Mouse (Mus musculus) MEL (cell line): ENCODE data around the gene Ermn. TPM values are rescaled to one million over a fixed set of nuclear protein-coding genes. Genes with fewer than 3 reads are reported as not detected.

Experiments used
- DNase-seq: peaks from one replicate; pipeline ENCODE4 v3.0.0; 2011; ENCODE audit warnings: low read depth, low spot score
- H3K27ac ChIP-seq: 2 replicates; pipeline ENCODE4 v1.5.1; 2012; ENCODE audit warnings: low read depth, mild to moderate bottlenecking, control low read depth, low read length, moderate library complexity; ENCODE audit not compliant: control insufficient read depth
- H3K27me3 ChIP-seq, 2 experiments: fragments of 150-350 bp in 1 of 2; sonication (generic) in 1 of 2; 2 replicates each; pipeline ENCODE4 v1.6.1; 2012; ENCODE audit warnings: low read length in 2 of 2, mild to moderate bottlenecking in 2 of 2, improper control_type of control experiment in 1 of 2, moderate library complexity in 1 of 2; ENCODE audit not compliant: insufficient read depth in 2 of 2, control insufficient read depth in 1 of 2
- H3K36me3 ChIP-seq, 2 experiments: 2 replicates each; pipeline ENCODE4 v1.6.1; 2012 to 2014; ENCODE audit warnings: low read length in 2 of 2, improper control_type of control experiment in 1 of 2, inconsistent platforms in 1 of 2, mild to moderate bottlenecking in 1 of 2; ENCODE audit not compliant: insufficient read depth in 2 of 2, control insufficient read depth in 1 of 2
- H3K4me1 ChIP-seq, 2 experiments: fragments of 150-350 bp in 1 of 2; sonication (generic) in 1 of 2; 2 replicates each; pipeline ENCODE4 v1.6.1; 2012; ENCODE audit warnings: low read length in 2 of 2, improper control_type of control experiment in 1 of 2, mild to moderate bottlenecking in 1 of 2; ENCODE audit not compliant: insufficient read depth in 2 of 2, control insufficient read depth in 1 of 2
- H3K4me3 ChIP-seq, 2 experiments: fragments of 150-350 bp in 1 of 2; sonication (generic) in 1 of 2; 2 replicates each; pipeline ENCODE4 v1.5.1; 2012; ENCODE audit warnings: low read depth in 2 of 2, low read length in 2 of 2, mild to moderate bottlenecking in 2 of 2, moderate library complexity in 2 of 2, control low read depth in 1 of 2, improper control_type of control experiment in 1 of 2; ENCODE audit not compliant: control insufficient read depth in 1 of 2, insufficient read depth in 1 of 2
- H3K79me2 ChIP-seq: 2 replicates; pipeline ENCODE4 v1.6.1; 2012; ENCODE audit warnings: mild to moderate bottlenecking, low read length, moderate library complexity; ENCODE audit not compliant: control insufficient read depth, poor library complexity, insufficient read depth
- H3K9ac ChIP-seq: 2 replicates; pipeline ENCODE4 v1.6.1; 2012; ENCODE audit warnings: low read depth, mild to moderate bottlenecking, control low read depth, low read length, moderate library complexity; ENCODE audit not compliant: control insufficient read depth, poor library complexity, severe bottlenecking
- H3K9me3 ChIP-seq: fragments of 150-350 bp; sonication (generic); replicated peaks from 2 replicates; pipeline ENCODE4 v1.6.1; 2012; ENCODE audit warnings: mild to moderate bottlenecking, low read length, improper control_type of control experiment, moderate library complexity; ENCODE audit not compliant: insufficient read depth
- CHD2 ChIP-seq: IDR thresholded peaks from 2 replicates; pipeline ENCODE4 v1.6.1; 2011; ENCODE audit warnings: low read length, improper control_type of control experiment
- CTCF ChIP-seq, 3 experiments: IDR thresholded peaks in 2 of 3; conservative IDR thresholded peaks in 1 of 3; 2 replicates each; pipeline ENCODE4 v1.5.1; 2011 to 2012; ENCODE audit warnings: low read length in 3 of 3, low read depth in 2 of 3, mild to moderate bottlenecking in 2 of 3, improper control_type of control experiment in 1 of 3, inconsistent platforms in 1 of 3, mixed read lengths in 1 of 3, moderate library complexity in 1 of 3; ENCODE audit not compliant: control insufficient read depth in 1 of 3, insufficient read depth in 1 of 3, poor library complexity in 1 of 3, severe bottlenecking in 1 of 3
- E2F4 ChIP-seq: IDR thresholded peaks from 2 replicates; pipeline ENCODE4 v1.6.1; 2011; ENCODE audit warnings: low read depth, low read length, improper control_type of control experiment, borderline replicate concordance
- GABPA ChIP-seq: IDR thresholded peaks from 2 replicates; pipeline ENCODE4 v1.6.1; 2012; ENCODE audit warnings: low read depth, mild to moderate bottlenecking, inconsistent platforms, low read length, improper control_type of control experiment, moderate library complexity
- MAFK ChIP-seq: IDR thresholded peaks from 2 replicates; pipeline ENCODE4 v1.6.1; 2011; ENCODE audit warnings: low read depth, mild to moderate bottlenecking, low read length, improper control_type of control experiment, borderline replicate concordance
- MAX ChIP-seq: IDR thresholded peaks from 2 replicates; pipeline ENCODE4 v1.6.1; 2011; ENCODE audit warnings: low read length, improper control_type of control experiment
- MAZ ChIP-seq: IDR thresholded peaks from 2 replicates; pipeline ENCODE4 v1.6.1; 2012; ENCODE audit warnings: low read depth, mild to moderate bottlenecking, inconsistent platforms, low read length, improper control_type of control experiment
- MXI1 ChIP-seq: IDR thresholded peaks from 2 replicates; pipeline ENCODE4 v1.6.1; 2011; ENCODE audit warnings: mild to moderate bottlenecking, low read depth, low read length, improper control_type of control experiment
- MYB ChIP-seq: IDR thresholded peaks from 2 replicates; pipeline ENCODE4 v1.6.1; 2011; ENCODE audit warnings: mild to moderate bottlenecking, low read depth, low read length, improper control_type of control experiment
- MYC ChIP-seq: IDR thresholded peaks from 2 replicates; pipeline ENCODE4 v1.6.1; 2011; ENCODE audit warnings: low read depth, mild to moderate bottlenecking, low read length, improper control_type of control experiment, moderate library complexity
- NELFE ChIP-seq: IDR thresholded peaks from 2 replicates; pipeline ENCODE4 v1.6.1; 2011; ENCODE audit warnings: low read depth, low read length, improper control_type of control experiment
- POLR2A ChIP-seq, 2 experiments: IDR thresholded peaks; 2 replicates each; pipeline ENCODE4 v1.6.1; 2011 to 2012; ENCODE audit warnings: low read length in 2 of 2, mild to moderate bottlenecking in 2 of 2, control low read depth in 1 of 2, improper control_type of control experiment in 1 of 2, low read depth in 1 of 2, moderate library complexity in 1 of 2; ENCODE audit not compliant: control insufficient read depth in 1 of 2, insufficient read depth in 1 of 2, poor library complexity in 1 of 2
- POLR2AphosphoS5 ChIP-seq: IDR thresholded peaks from 2 replicates; pipeline ENCODE4 v1.6.1; 2012; ENCODE audit warnings: low read depth, borderline replicate concordance, mild to moderate bottlenecking, inconsistent platforms, low read length, moderate library complexity, mixed read lengths
- RAD21 ChIP-seq: IDR thresholded peaks from 2 replicates; pipeline ENCODE4 v1.6.1; 2011; ENCODE audit warnings: mild to moderate bottlenecking, low read depth, low read length, improper control_type of control experiment
- RCOR1 ChIP-seq: IDR thresholded peaks from 2 replicates; pipeline ENCODE4 v1.6.1; 2012; ENCODE audit warnings: low read depth, mild to moderate bottlenecking, inconsistent platforms, low read length, improper control_type of control experiment
- SMC3 ChIP-seq: IDR thresholded peaks from 2 replicates; pipeline ENCODE4 v1.6.1; 2011; ENCODE audit warnings: low read depth, low read length, improper control_type of control experiment
- TBP ChIP-seq: IDR thresholded peaks from 2 replicates; pipeline ENCODE4 v1.8.0; 2011; ENCODE audit warnings: low read depth, low read length, improper control_type of control experiment
- TCF12 ChIP-seq: IDR thresholded peaks from 2 replicates; pipeline ENCODE4 v1.6.1; 2014; ENCODE audit warnings: low read depth, mild to moderate bottlenecking, inconsistent platforms, low read length, improper control_type of control experiment, moderate library complexity
- USF1 ChIP-seq: IDR thresholded peaks from 2 replicates; pipeline ENCODE4 v1.6.1; 2014; ENCODE audit warnings: low read depth, mild to moderate bottlenecking, inconsistent platforms, low read length, improper control_type of control experiment, moderate library complexity
- USF2 ChIP-seq, 2 experiments: IDR thresholded peaks; 2 replicates each; pipeline ENCODE4 v1.6.1; 2011 to 2012; ENCODE audit warnings: improper control_type of control experiment in 2 of 2, low read length in 2 of 2, borderline replicate concordance in 1 of 2, inconsistent platforms in 1 of 2, low read depth in 1 of 2, mild to moderate bottlenecking in 1 of 2; ENCODE audit not compliant: insufficient read depth in 1 of 2
- ZC3H11A ChIP-seq: IDR thresholded peaks from 2 replicates; pipeline ENCODE4 v1.6.1; 2012; ENCODE audit warnings: low read depth, mild to moderate bottlenecking, inconsistent platforms, low read length, improper control_type of control experiment
- ZMIZ1 ChIP-seq: IDR thresholded peaks from 2 replicates; pipeline ENCODE4 v1.6.1; 2012; ENCODE audit warnings: low read depth, mild to moderate bottlenecking, inconsistent platforms, low read length, improper control_type of control experiment, moderate library complexity
- polyA plus RNA-seq, 2 experiments: library from polyadenylated mRNA; stranded (reverse) in 1 of 2; unstranded in 1 of 2; fragments of >175 nt in 1 of 2; fragments of >200 nt in 1 of 2; gene quantifications; 2 replicates each; pipeline versions ENCODE4 v1.2.1 to v1.2.4; 2012; ENCODE audit warnings: low replicate concordance in 2 of 2, low read depth in 1 of 2; ENCODE audit not compliant: insufficient read length in 2 of 2, insufficient read depth in 1 of 2, missing spikeins in 1 of 2
- total RNA-seq: library from RNA; depleted of rRNA; stranded (reverse); fragments of 300-350 nt; gene quantifications from 2 replicates; pipeline ENCODE4 v1.2.3, GENCODE M21; 2012

Ermn gene
- total and polyA plus RNA-seq, 3 experiments, result not detected

DNA sequence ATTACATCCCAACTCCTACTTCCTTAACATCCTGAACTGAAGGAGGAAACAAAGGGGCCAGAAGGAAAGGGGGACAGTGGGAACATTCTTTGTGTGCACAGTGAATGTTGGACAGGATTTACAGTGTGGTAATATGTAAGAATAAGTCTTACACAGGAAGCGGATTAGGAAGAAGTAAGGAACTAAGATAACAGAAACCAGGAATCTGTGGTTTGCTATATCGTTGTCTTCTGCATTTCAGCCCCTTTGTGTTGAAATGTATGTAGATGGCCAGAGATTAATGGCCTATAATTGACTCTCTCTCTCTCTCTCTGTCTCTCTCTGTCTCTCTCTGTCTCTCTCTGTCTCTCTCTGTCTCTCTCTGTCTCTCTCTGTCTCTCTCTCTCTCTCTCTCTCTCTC is 15.7 kb downstream of the Ermn start:
- no peak overlapping the region for H3K27ac ChIP-seq
- no peaks in the 10 kb centered on the region for H3K27me3 ChIP-seq
- DNase-seq, result no peak
- no peaks in the 10 kb centered on the region for H3K9me3 ChIP-seq
- H3K9ac ChIP-seq, result no peak overlapping the region
- no peaks in the 10 kb centered on the region for H3K4me1 ChIP-seq
- no peak for TF ChIP-seq E2F4
- TF ChIP-seq POLR2AphosphoS5, result no peak
- H3K4me3 ChIP-seq, result no peak overlapping the region
- no peaks in the 10 kb centered on the region for H3K79me2 ChIP-seq
- no peaks in the 10 kb centered on the region for H3K36me3 ChIP-seq

DNA sequence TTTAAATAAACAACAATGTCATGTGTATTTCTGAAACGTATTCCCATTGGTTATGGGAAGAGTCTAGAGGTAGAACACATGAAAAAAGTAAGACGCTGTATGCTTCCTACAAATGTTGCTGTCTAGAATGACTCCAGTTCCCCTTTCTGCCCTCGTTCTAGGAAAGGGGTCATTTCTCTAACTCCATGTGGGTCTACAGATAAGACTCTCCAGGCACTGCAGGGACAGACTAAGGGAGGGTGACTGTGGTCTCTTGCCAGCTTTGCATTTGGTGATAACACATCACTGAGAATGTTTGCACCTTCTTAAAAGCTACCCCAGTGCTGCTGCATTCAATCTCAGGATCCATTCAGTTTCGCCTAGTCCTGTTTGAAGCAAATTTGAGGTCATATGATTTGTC is 17.0 kb downstream of the Ermn start:
- Histone ChIP-seq H3K9me3 (no peaks in the 10 kb centered on the region), H3K27me3 (no peaks in the 10 kb centered on the region), H3K4me3 (no peak overlapping the region), H3K27ac (no peak overlapping the region), H3K36me3 (no peaks in the 10 kb centered on the region), H3K79me2 (no peaks in the 10 kb centered on the region), H3K4me1 (no peaks in the 10 kb centered on the region), H3K9ac (no peak overlapping the region)
- TF ChIP-seq CTCF (IDR thresholded peaks at IDR 0.05 in 2 of 3, conservative IDR thresholded peaks at IDR 0.05 in 1 of 3; ENCODE audit: control insufficient read depth in 1 of 3, insufficient read depth in 1 of 3, low read depth in 2 of 3, low read length in 3 of 3, poor library complexity in 1 of 3, severe bottlenecking in 1 of 3) (no peak), TBP (no peak), NELFE (no peak), MAZ (no peak), TCF12 (no peak), MAFK (no peak), GABPA (no peak), CHD2 (no peak)
- DNase-seq, result peak; percentile 6

DNA sequence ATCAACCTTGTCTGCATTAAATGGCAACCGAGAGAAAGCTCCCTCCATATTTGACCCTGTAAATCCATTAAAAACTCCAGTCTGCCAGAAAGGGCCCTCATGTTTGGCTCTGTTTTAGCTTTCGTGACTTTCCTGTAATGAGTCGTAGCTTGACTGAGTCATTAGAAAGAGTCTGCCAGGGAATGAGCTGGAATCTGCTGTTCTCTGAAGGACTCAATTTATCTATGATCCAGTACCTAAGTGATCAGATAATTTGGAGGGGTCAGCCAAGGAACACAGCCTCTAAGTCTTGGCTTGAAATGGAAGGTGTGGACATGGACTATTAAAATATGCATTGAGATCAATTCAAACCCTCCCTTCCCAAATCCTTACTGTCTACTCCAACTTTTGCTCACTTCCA is 21.2 kb downstream of the Ermn start:
- no peaks in the 10 kb centered on the region for H3K9me3 ChIP-seq

More for the DNA sequence above, 21.2 kb downstream of the Ermn start:
- TF ChIP-seq MYB (no peak), ZC3H11A (no peak), MAZ (no peak), MYC (no peak), POLR2A (IDR thresholded peaks at IDR 0.05; ENCODE audit: control insufficient read depth in 1 of 2, insufficient read depth in 1 of 2, low read depth in 1 of 2, low read length in 2 of 2, poor library complexity in 1 of 2) (no peak), RCOR1 (no peak), RAD21 (no peak), GABPA (no peak), ZMIZ1 (no peak), TBP (no peak), USF1 (no peak), POLR2AphosphoS5 (no peak), USF2 (IDR thresholded peaks at IDR 0.05; ENCODE audit: borderline replicate concordance in 1 of 2, insufficient read depth in 1 of 2, low read depth in 1 of 2, low read length in 2 of 2) (no peak), MAX (no peak), SMC3 (no peak), MXI1 (no peak)
- TF ChIP-seq, all 39 proteins: peak for 0
- no peak overlapping the region for H3K27ac ChIP-seq
- no peaks in the 10 kb centered on the region for H3K79me2 ChIP-seq
- H3K4me3 ChIP-seq, result no peak overlapping the region
- DNase-seq, result no peak
- no peaks in the 10 kb centered on the region for H3K4me1 ChIP-seq
- no peaks in the 10 kb centered on the region for H3K27me3 ChIP-seq
- no peaks in the 10 kb centered on the region for H3K36me3 ChIP-seq
- no peak overlapping the region for H3K9ac ChIP-seq
